Mouse (Mus musculus): ENCODE measurements around the gene Stam2.

Stam2 gene

GRCm38 (mm10) chr2:52647255-52647998 lies 94.7 kb downstream of the Stam2 start:
- DNase-seq = no peak

GRCm38 (mm10) chr2:52643657-52644056 lies 98.4 kb downstream of the Stam2 start:
- DNase-seq = no peak
